ENCODE assay signal across 16 mouse cellular contexts in genomic region chr3:89786275-89786674, GRCm38 (mm10).
"Had no signal": no experiment of that assay in that cellular context is flagged by ENCODE, and none has a peak within 500 bp of the region (broad histone marks: within the 10 kb centered on the region; RNA-seq: fewer than 3 reads in every experiment).

No protein-coding gene starts in this region.

- H3K4me3 ChIP-seq: neural tube, embryonic 13.5 days; neural tube, embryonic 15.5 days; stomach, embryonic 15.5 days had no signal

- H3K27ac ChIP-seq: neural tube, embryonic 13.5 days; neural tube, embryonic 15.5 days; stomach, embryonic 15.5 days; stomach, postnatal 0 days had no signal

- H3K9me3 ChIP-seq: neural tube, embryonic 13.5 days; neural tube, embryonic 15.5 days; stomach, embryonic 15.5 days had no signal

- H3K27me3 ChIP-seq: neural tube, embryonic 13.5 days; neural tube, embryonic 15.5 days; stomach, embryonic 15.5 days had no signal

- DNase-seq: retina, postnatal 1 day; right cerebral cortex, adult 18-20 months; right cerebral cortex, postnatal 14 days; right cerebral cortex, postnatal 25 days; right cerebral cortex, postnatal 4 days; spleen, adult 18-20 months; thymus, adult 18-20 months; thymus, adult 2 months; thymus, postnatal 14 days; thymus, postnatal 25 days; thymus, postnatal 36 days; thymus, postnatal 4 days had no signal
